Mouse (Mus musculus): Measurements from ENCODE around the gene Atrnl1. TPM values are rescaled to one million over a fixed set of nuclear protein-coding genes. Genes with fewer than 3 reads are reported as not detected.

The Atrnl1 gene
- total and polyA plus RNA-seq, 2 experiments from 2014 or later: 5.4 to 60.5 TPM

GRCm38 (mm10) chr19:58080168-58080567 lies 469.3 kb downstream of the Atrnl1 start:
- Histone ChIP-seq H3K9me3 (ENCODE audit: low read length) (no peaks in the 10 kb centered on the region), H3K4me2 (ENCODE audit: low read depth, low read length, poor library complexity, severe bottlenecking) (no peak overlapping the region), H3K9ac (replicated peaks; ENCODE audit: low read length, poor library complexity, severe bottlenecking) (no peak overlapping the region), H3K27me3 (ENCODE audit: insufficient read depth, low read length) (no peaks in the 10 kb centered on the region), H3K4me3 (ENCODE audit: low read depth, low read length) (no peak overlapping the region), H3K36me3 (ENCODE audit: insufficient read depth, low read length) (no peaks in the 10 kb centered on the region), H3K27ac (ENCODE audit: low read depth, low read length) (no peak overlapping the region), H3K4me1 (ENCODE audit: insufficient read depth, low read length) (no peaks in the 10 kb centered on the region)
- no peak for TF ChIP-seq CTCF (IDR thresholded peaks at IDR 0.05)
- DNase-seq (ENCODE audit: low spot score): no peak
- ATAC-seq (ENCODE audit: low FRiP score): no peak
- WGBS: 97% methylated on average over 6 of the region's 6 CpGs

GRCm38 (mm10) chr19:58082751-58083150 lies 471.9 kb downstream of the Atrnl1 start:
- no peaks in the 10 kb centered on the region for H3K36me3 ChIP-seq (ENCODE audit: insufficient read depth, low read length)
- ATAC-seq (ENCODE audit: low FRiP score) (no peak), DNase-seq (ENCODE audit: low spot score) (no peak)
- 97% methylated on average over 19 of the region's 19 CpGs for WGBS
- H3K27me3 ChIP-seq (ENCODE audit: insufficient read depth, low read length): no peaks in the 10 kb centered on the region
- no peaks in the 10 kb centered on the region for H3K4me1 ChIP-seq (ENCODE audit: insufficient read depth, low read length)
- no peak overlapping the region for H3K9ac ChIP-seq (replicated peaks; ENCODE audit: low read length, poor library complexity, severe bottlenecking)
- no peak overlapping the region for H3K4me2 ChIP-seq (ENCODE audit: low read depth, low read length, poor library complexity, severe bottlenecking)
- TF ChIP-seq CTCF (IDR thresholded peaks at IDR 0.05): no peak
- H3K4me3 ChIP-seq (ENCODE audit: low read depth, low read length): no peak overlapping the region
- H3K9me3 ChIP-seq (ENCODE audit: low read length): no peaks in the 10 kb centered on the region
- no peak overlapping the region for H3K27ac ChIP-seq (ENCODE audit: low read depth, low read length)

- no peak for TF ChIP-seq CTCF (IDR thresholded peaks at IDR 0.05)
- no peak overlapping the region for H3K9ac ChIP-seq (replicated peaks; ENCODE audit: low read length, poor library complexity, severe bottlenecking)
- no peaks in the 10 kb centered on the region for H3K4me1 ChIP-seq (ENCODE audit: insufficient read depth, low read length)
- H3K9me3 ChIP-seq (ENCODE audit: low read length): no peaks in the 10 kb centered on the region
- WGBS: 80% methylated on average over 14 of the region's 14 CpGs
- ATAC-seq (ENCODE audit: low FRiP score) (no peak), DNase-seq (ENCODE audit: low spot score) (no peak)
- H3K27me3 ChIP-seq (ENCODE audit: insufficient read depth, low read length): no peaks in the 10 kb centered on the region
- H3K4me2 ChIP-seq (ENCODE audit: low read depth, low read length, poor library complexity, severe bottlenecking): no peak overlapping the region
- H3K36me3 ChIP-seq (ENCODE audit: insufficient read depth, low read length): no peaks in the 10 kb centered on the region
- no peak overlapping the region for H3K4me3 ChIP-seq (ENCODE audit: low read depth, low read length)
- no peak overlapping the region for H3K27ac ChIP-seq (ENCODE audit: low read depth, low read length)
These were observed 474.0 kb downstream of the Atrnl1 start for GRCm38 (mm10) chr19:58084826-58085225.

- Histone ChIP-seq H3K9ac (replicated peaks; ENCODE audit: low read length, poor library complexity, severe bottlenecking) (no peak overlapping the region), H3K4me3 (ENCODE audit: low read depth, low read length) (no peak overlapping the region), H3K27me3 (ENCODE audit: insufficient read depth, low read length) (no peaks in the 10 kb centered on the region), H3K36me3 (ENCODE audit: insufficient read depth, low read length) (no peaks in the 10 kb centered on the region), H3K9me3 (ENCODE audit: low read length) (no peaks in the 10 kb centered on the region), H3K27ac (ENCODE audit: low read depth, low read length) (no peak overlapping the region), H3K4me2 (ENCODE audit: low read depth, low read length, poor library complexity, severe bottlenecking) (no peak overlapping the region), H3K4me1 (ENCODE audit: insufficient read depth, low read length) (no peaks in the 10 kb centered on the region)
- 95% methylated on average over 8 of the region's 8 CpGs for WGBS
- ATAC-seq (ENCODE audit: low FRiP score) (no peak), DNase-seq (ENCODE audit: low spot score) (no peak)
- TF ChIP-seq CTCF (IDR thresholded peaks at IDR 0.05): no peak
These were observed 475.9 kb downstream of the Atrnl1 start for GRCm38 (mm10) chr19:58086734-58087133.

GRCm38 (mm10) chr19:58087901-58088300 lies 477.1 kb downstream of the Atrnl1 start:
- Histone ChIP-seq H3K9ac (replicated peaks; ENCODE audit: low read length, poor library complexity, severe bottlenecking) (no peak overlapping the region), H3K4me3 (ENCODE audit: low read depth, low read length) (no peak overlapping the region), H3K4me1 (ENCODE audit: insufficient read depth, low read length) (no peaks in the 10 kb centered on the region), H3K9me3 (ENCODE audit: low read length) (no peaks in the 10 kb centered on the region), H3K27ac (ENCODE audit: low read depth, low read length) (no peak overlapping the region), H3K4me2 (ENCODE audit: low read depth, low read length, poor library complexity, severe bottlenecking) (no peak overlapping the region), H3K27me3 (ENCODE audit: insufficient read depth, low read length) (no peaks in the 10 kb centered on the region), H3K36me3 (ENCODE audit: insufficient read depth, low read length) (no peaks in the 10 kb centered on the region)
- DNase-seq (ENCODE audit: low spot score) (no peak), ATAC-seq (ENCODE audit: low FRiP score) (no peak)
- TF ChIP-seq CTCF (IDR thresholded peaks at IDR 0.05): no peak
- 83% methylated on average over 1 of the region's 1 CpGs for WGBS

- no peaks in the 10 kb centered on the region for H3K36me3 ChIP-seq (ENCODE audit: insufficient read depth, low read length)
- ATAC-seq (ENCODE audit: low FRiP score) (no peak), DNase-seq (ENCODE audit: low spot score) (no peak)
- H3K9ac ChIP-seq (replicated peaks; ENCODE audit: low read length, poor library complexity, severe bottlenecking): no peak overlapping the region
- no peaks in the 10 kb centered on the region for H3K4me1 ChIP-seq (ENCODE audit: insufficient read depth, low read length)
- H3K27me3 ChIP-seq (ENCODE audit: insufficient read depth, low read length): no peaks in the 10 kb centered on the region
- no peaks in the 10 kb centered on the region for H3K9me3 ChIP-seq (ENCODE audit: low read length)
- 76% methylated on average over 7 of the region's 7 CpGs for WGBS
- H3K27ac ChIP-seq (ENCODE audit: low read depth, low read length): no peak overlapping the region
- H3K4me3 ChIP-seq (ENCODE audit: low read depth, low read length): no peak overlapping the region
- no peak for TF ChIP-seq CTCF (IDR thresholded peaks at IDR 0.05)
- no peak overlapping the region for H3K4me2 ChIP-seq (ENCODE audit: low read depth, low read length, poor library complexity, severe bottlenecking)
These were observed 477.6 kb downstream of the Atrnl1 start for GRCm38 (mm10) chr19:58088433-58088832.
